Mouse (Mus musculus): ENCODE data around the gene Fam117a. TPM values are rescaled to one million over a fixed set of nuclear protein-coding genes. Genes with fewer than 3 reads are reported as not detected.
"Not testable (repeated sequence)": the region's sequence is repeated elsewhere in the genome, so short reads cannot be mapped to it uniquely, and the experiment has no call there.

The Fam117a gene
- polyA plus RNA-seq, 1 experiment from 2014 or later = 7.7 TPM

DNA sequence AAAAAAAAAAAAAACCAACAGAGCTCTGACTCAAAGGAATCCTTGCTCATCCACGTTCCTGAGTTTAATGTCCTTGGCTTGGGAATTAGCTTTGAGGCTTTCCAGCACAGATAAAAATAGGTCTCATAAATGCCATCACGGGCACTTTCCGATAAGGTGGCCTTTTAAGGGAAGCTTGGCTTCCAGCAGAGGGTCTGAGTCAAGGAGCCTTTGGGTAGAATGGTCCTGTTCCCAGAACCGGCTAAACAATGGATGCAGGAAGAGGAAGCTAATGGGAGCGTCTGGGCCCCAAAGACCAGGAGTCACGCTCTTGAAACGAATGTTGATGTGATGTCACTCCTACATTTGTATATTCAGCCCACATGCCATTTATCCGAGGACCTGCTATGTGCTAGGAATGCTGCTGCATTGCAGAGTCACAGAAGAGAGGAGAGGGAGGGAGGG lies 65.9 kb downstream of the Fam117a start:
- DNase-seq (ENCODE audit: low spot score) = no peak
- Histone ChIP-seq H3K27ac (replicated peaks) (no peak overlapping the region), H3K9me3 (replicated peaks) (no peaks in the 10 kb centered on the region), H3K4me1 (peaks cover 24% of the 10 kb centered on the region), H3K27me3 (ENCODE audit: low read depth, poor library complexity, severe bottlenecking) (peaks cover 22% of the 10 kb centered on the region), H3K4me3 (no peak overlapping the region), H3K36me3 (no peaks in the 10 kb centered on the region)
- 48% methylated on average over 8 of the region's 8 CpGs for WGBS

DNA sequence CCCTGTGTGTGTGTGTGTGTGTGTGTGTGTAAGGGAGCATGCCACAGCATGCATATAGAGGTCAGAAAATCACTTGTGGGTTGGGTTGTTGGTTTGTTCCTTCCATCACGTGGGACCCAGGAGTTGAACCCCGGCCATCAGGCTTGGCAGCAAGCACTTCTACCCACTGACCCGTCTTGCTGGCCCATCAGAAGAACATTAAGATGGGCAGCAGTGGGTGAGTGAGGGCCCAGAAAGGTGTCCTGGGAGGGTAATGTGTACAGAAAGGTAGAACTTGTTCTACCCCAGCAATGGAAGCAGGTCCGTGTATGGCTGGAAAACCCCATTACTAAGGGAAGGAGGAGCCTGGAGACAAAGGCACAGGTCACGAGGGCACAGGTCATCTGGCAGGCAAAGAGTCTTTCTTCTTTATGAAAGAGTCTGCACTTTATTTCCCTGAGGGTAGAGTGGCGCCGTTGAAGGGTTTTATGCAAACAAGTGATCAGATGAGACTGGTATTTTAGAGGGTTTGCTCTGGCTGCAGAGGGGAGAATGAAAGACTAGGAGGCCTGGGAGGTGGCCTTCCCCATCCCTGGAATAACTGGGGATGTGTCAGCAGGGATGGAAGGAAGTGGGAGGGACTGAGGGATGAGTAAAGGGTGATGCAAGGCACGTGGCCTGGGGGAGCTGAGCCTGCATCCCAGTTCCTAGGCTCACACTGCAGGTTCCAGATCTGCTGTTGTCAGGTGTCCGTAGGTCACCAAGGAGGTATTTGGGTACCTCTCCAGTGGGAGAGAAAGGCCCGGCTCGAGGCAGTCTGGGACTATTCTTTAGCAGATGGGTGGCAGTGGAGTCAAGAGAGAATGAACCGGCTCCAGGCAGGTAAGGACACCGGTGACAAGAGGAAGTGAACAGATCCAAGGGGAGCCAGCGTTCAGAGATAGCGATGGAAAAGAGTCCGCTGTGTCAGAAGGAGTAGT lies 66.8 kb downstream of the Fam117a start:
- H3K36me3 ChIP-seq = no peaks in the 10 kb centered on the region
- H3K27ac ChIP-seq (replicated peaks) = no peak overlapping the region; the same call in 1 of the 2 replicates
- peaks cover 24% of the 10 kb centered on the region for H3K4me1 ChIP-seq
- H3K27me3 ChIP-seq (ENCODE audit: low read depth, poor library complexity, severe bottlenecking) = peaks cover 21% of the 10 kb centered on the region
- 66% methylated on average over 16 of the region's 16 CpGs for WGBS
- H3K4me3 ChIP-seq = no peak overlapping the region
- H3K9me3 ChIP-seq (replicated peaks) = no peaks in the 10 kb centered on the region
- no peak for DNase-seq (ENCODE audit: low spot score)

DNA sequence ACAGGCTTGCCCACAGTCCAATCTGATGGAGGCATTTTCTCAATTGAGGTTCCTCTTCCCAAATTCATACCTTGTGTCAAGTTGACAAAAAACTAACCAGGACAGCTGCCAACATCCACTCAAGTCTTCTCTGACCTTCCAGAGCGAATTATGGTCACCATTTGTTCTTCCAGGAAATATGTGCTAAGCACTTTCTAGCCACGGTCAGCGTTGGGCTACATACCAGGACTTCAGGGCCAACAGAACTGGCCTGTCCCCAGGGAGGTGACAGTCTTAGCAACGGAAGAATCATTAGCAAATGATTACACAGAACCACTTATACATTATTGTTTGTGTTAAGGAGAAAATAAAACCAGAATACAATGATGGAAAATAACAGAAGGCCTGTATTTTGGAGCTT lies 69.0 kb downstream of the Fam117a start:
- no peaks in the 10 kb centered on the region for H3K36me3 ChIP-seq
- 82% methylated on average over 4 of the region's 4 CpGs for WGBS
- no peaks in the 10 kb centered on the region for H3K9me3 ChIP-seq (replicated peaks)
- 0 out of 2 replicates have a peak, but pooled peaks cover 4% of the 10 kb centered on the region for H3K27me3 ChIP-seq (ENCODE audit: low read depth, poor library complexity, severe bottlenecking)
- DNase-seq (ENCODE audit: low spot score) = no peak
- no peak overlapping the region for H3K4me3 ChIP-seq
- H3K4me1 ChIP-seq = peaks cover 24% of the 10 kb centered on the region
- H3K27ac ChIP-seq (replicated peaks) = no peak overlapping the region

DNA sequence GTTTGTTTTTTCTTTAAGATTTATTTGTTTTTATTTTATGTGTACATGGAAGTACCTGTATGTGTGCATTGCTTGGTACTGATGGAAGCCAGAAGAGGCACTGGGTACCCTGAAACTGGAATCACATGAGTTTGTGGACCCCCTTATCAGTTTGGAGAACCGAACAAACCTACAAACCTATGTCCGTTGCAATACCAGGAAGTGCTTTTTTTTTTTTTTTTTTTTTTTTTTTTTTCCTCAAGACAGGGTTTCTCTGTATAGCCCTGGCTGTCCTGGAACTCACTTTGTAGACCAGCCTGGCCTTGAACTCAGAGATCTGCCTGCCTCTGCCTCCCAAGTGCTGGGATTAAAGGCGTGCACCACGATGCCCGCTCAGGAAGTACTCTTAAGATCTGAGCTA lies 69.6 kb downstream of the Fam117a start:
- not testable (repeated sequence) for DNase-seq (ENCODE audit: low spot score); H3K9me3 ChIP-seq (replicated peaks); H3K27ac ChIP-seq (replicated peaks); H3K27me3 ChIP-seq (ENCODE audit: low read depth, poor library complexity, severe bottlenecking); H3K4me3 ChIP-seq; H3K36me3 ChIP-seq
- H3K4me1 ChIP-seq = peaks cover 24% of the 10 kb centered on the region
- whole genome bisulfite sequencing = 97% methylated on average over 5 of the region's 5 CpGs

DNA sequence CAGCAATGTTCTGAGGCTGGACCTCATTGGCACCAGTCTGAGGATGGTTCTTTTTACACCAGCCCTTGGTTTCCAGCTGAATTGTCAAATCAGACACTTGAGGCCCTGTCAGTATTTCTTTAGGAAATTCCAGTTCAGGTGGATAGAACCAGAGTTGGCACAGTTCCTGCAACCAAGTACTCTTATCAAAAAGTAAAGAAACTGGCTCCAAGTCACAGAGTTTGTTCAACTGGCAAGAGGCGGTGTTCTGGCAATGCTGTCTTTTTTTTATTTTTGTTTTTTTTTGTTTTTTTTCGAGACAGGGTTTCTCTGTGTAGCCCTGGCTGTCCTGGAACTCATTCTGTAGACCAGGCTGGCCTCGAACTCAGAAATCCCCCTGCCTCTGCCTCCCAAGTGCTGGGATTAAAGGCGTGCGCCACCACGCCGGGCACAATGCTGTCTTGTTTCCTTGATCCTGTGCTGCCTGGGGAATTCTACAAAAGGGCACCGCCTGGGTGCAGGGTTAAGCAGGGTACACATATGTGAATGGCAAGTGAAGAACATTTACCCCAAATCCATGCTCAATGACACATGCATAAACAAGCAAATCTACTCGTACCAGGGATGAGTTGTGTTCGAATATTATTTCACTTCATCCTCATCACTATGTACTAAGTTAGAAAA lies 72.8 kb downstream of the Fam117a start:
- Histone ChIP-seq H3K27me3 (ENCODE audit: low read depth, poor library complexity, severe bottlenecking) (peaks cover 21% of the 10 kb centered on the region), H3K4me1 (peaks cover 3% of the 10 kb centered on the region; the same call in 1 of the 2 replicates), H3K4me3 (no peak overlapping the region), H3K27ac (replicated peaks) (no peak overlapping the region), H3K36me3 (no peaks in the 10 kb centered on the region), H3K9me3 (replicated peaks) (no peaks in the 10 kb centered on the region)
- WGBS = 87% methylated on average over 10 of the region's 10 CpGs
- DNase-seq (ENCODE audit: low spot score) = no peak

DNA sequence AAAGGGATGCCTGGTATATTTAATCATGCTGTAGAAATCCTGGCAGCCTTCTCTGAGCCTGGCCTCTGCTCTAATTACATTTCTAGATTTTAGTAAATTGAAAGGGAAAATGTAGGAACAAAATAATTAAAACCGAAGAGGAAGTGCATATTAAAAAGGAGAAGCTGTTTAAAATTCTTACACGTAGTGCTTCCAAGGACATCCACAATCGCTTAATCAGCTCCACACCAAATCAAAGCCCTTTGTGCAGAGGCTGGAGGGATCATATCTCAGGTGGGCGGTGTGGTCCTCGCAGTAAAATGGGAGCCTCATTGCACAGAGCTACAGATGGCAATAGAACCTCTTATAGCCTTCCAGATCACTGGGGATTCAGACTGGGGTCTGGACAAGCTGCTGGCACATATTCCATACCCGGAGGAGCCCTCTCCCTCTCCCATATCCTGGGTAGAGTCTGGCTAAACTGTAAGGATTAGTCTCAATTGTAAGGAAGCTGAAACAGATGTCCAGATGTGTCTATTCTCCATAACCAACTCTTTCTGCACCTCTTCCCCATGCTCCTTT lies 74.7 kb downstream of the Fam117a start:
- no peak for DNase-seq (ENCODE audit: low spot score)
- Histone ChIP-seq H3K27ac (replicated peaks) (no peak overlapping the region), H3K9me3 (replicated peaks) (no peaks in the 10 kb centered on the region), H3K27me3 (ENCODE audit: low read depth, poor library complexity, severe bottlenecking) (peaks cover 21% of the 10 kb centered on the region), H3K36me3 (no peaks in the 10 kb centered on the region), H3K4me1 (peaks cover 18% of the 10 kb centered on the region), H3K4me3 (no peak overlapping the region)
- 73% methylated on average over 6 of the region's 6 CpGs for WGBS

DNA sequence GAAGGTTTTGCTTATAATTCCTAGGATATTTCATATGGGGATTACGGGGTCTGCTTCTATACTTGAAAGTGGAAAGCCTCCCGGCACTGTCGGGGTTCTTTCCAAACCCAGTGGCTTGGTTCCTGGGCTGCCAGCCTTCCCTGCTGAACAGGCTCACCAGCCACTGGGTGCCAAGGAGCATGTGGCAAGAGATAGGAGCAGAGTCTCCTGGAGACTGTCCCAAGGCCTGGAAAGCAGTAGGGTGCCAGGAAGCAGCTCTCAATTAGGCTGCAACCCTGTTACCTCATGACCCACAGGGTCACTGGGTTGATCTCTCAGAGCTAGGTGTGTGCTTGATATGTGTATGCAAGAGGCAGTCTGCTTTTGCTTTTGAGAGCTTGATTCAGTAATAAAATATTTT lies 75.8 kb downstream of the Fam117a start:
- Histone ChIP-seq H3K27ac (replicated peaks) (no peak overlapping the region), H3K27me3 (ENCODE audit: low read depth, poor library complexity, severe bottlenecking) (peaks cover 21% of the 10 kb centered on the region), H3K4me3 (no peak overlapping the region), H3K9me3 (replicated peaks) (no peaks in the 10 kb centered on the region), H3K4me1 (peaks cover 29% of the 10 kb centered on the region), H3K36me3 (no peaks in the 10 kb centered on the region)
- WGBS = 94% methylated on average over 3 of the region's 3 CpGs
- no peak for DNase-seq (ENCODE audit: low spot score)

DNA sequence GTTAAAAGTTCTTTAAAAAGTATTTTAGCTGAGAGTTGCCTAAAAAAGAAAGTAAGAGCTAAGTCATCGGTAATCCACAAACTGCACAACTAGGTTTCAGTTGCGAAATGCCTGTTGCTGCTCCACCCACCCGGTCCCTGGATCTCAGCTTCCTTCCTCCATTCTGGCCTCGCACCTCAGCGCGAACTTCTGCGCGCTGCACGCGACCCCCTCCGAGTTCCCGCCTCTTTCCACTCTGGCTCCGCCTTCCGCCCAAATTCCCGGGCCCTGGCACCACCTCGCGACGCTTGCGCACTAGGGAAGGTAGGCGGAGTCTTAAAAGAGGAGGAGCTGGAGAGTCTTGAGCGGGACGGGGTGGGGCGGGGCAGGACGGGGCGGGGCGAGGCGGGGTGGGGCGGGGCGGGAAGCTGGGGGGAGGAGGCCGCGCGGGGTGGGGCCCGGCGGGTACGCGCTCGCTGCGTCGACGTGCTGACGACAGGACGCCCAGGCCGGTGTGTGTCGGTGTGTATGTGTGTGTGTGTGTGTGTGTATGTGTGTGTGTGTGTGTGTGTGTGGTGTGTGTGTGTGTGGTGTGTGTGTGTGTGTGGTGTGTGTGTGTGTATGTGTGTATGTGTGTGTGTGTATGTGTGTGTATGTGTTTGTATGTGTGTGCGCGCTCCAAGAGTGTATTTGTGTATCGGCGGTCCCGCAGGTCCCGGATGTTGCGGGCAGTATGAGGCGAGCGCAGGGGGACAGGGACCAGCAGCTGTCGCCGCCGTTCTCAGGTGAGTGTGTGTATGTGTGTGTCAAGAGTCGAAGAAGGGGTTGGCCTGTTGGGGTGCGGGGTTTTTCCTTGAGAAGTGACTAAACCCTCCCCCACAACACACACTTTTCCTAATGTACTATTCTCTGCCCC lies 77.1 kb downstream of the Fam117a start, which contains the start of gene Spop:
Gene Spop, plus strand, starts transcription at position 440 of the 895 bp plus-strand sequence.
- peaks cover 30% of the 10 kb centered on the region for H3K4me1 ChIP-seq
- peaks cover 21% of the 10 kb centered on the region for H3K27me3 ChIP-seq (ENCODE audit: low read depth, poor library complexity, severe bottlenecking)
- 2% methylated on average over 47 of the region's 58 CpGs for WGBS
- H3K27ac ChIP-seq (replicated peaks) = peak within 1 kb of the TSS; percentile 90
- H3K9me3 ChIP-seq (replicated peaks) = no peaks in the 10 kb centered on the region
- DNase-seq (ENCODE audit: low spot score) = peak; percentile 93
- peaks cover 9% of the 10 kb centered on the region for H3K36me3 ChIP-seq
- peak within 1 kb of the TSS; percentile 64 for H3K4me3 ChIP-seq

DNA sequence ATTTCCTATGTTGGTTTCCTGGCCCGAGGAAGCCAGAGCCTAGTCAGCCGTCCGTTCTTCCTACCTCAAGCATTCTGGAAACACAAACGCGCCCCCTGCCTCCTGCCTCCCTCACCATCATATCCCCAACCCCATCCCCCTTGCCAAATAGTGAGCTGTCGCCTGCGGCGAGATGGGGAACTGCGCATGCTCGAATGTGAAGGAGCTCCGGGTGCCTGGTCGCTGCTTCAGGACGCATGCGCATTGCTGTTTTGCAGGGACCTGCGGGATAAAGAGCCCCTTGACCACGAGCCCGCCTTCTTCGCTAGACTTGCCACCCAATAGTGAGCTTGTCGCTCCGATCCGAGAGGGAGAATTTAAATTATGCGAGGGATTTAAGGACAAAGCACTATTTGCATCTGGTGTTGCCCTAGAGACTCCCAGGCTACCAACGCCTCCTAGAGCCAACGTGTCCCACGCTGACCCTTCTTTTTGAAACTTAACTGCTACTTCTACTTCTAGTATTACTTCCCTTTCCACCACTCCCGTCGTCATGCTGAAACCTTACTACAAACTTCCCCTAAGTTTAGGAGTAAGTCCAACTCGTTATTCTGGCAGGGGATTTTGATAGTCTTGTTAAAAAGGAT lies 77.8 kb downstream of the Fam117a start:
- WGBS = under 1% methylated on average over 28 of the region's 28 CpGs
- peak; percentile 100 for DNase-seq (ENCODE audit: low spot score)
- Histone ChIP-seq H3K4me1 (peaks cover 30% of the 10 kb centered on the region), H3K27ac (replicated peaks) (peak overlapping the region; percentile 90), H3K27me3 (ENCODE audit: low read depth, poor library complexity, severe bottlenecking) (peaks cover 21% of the 10 kb centered on the region), H3K36me3 (peaks cover 17% of the 10 kb centered on the region), H3K4me3 (peak overlapping the region; percentile 64), H3K9me3 (replicated peaks) (no peaks in the 10 kb centered on the region)

DNA sequence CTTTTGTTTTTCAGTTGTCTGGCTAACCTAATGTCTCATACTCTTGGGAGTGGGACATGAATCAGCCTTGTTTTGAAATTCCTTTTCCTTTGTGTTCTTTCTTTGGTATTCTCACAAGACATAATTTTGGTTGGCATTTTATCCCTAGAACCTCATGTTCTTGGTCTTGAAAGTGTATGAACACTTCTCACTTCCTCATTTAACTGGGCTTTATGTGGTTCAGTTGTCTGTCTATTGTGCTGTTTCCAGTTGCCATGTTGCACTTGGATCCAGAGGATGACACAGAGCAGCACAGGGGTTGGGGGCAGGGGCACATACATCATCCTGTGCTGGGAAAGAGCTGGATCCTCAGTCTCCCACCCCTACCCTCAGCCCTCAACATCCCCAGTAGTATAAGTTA lies 79.1 kb downstream of the Fam117a start:
- Histone ChIP-seq H3K4me1 (peaks cover 30% of the 10 kb centered on the region), H3K27me3 (ENCODE audit: low read depth, poor library complexity, severe bottlenecking) (peaks cover 21% of the 10 kb centered on the region), H3K36me3 (peaks cover 22% of the 10 kb centered on the region), H3K27ac (replicated peaks) (peak overlapping the region; percentile 90), H3K4me3 (peak overlapping the region; percentile 64), H3K9me3 (replicated peaks) (no peaks in the 10 kb centered on the region)
- DNase-seq (ENCODE audit: low spot score) = no peak

DNA sequence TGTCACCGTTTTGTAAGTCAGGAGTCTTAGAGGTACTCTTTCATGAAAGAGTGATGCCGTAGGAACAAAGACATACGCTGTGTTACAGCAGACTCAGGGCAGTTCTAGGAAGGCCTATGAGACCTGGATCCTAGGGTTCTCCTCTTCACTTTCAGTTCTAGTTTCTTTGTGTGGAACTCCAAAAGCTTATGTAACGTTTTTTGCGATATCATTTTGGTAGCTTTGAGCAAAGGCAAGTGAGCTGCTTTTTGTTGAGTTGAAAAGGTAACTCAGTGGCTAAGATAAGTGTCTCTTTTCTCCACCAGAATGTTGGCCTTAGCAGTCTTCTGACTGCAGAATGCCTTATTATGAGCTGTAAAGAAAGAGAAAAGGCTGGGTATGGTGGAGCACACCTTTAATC lies 80.5 kb downstream of the Fam117a start:
- H3K36me3 ChIP-seq = peaks cover 26% of the 10 kb centered on the region
- DNase-seq (ENCODE audit: low spot score) = no peak
- H3K27me3 ChIP-seq (ENCODE audit: low read depth, poor library complexity, severe bottlenecking) = peaks cover 12% of the 10 kb centered on the region
- no peak overlapping the region for H3K4me3 ChIP-seq
- H3K4me1 ChIP-seq = peaks cover 30% of the 10 kb centered on the region
- H3K9me3 ChIP-seq (replicated peaks) = no peaks in the 10 kb centered on the region
- WGBS = 94% methylated on average over 5 of the region's 5 CpGs
- no peak overlapping the region for H3K27ac ChIP-seq (replicated peaks)
